Mouse (Mus musculus): Measurements from ENCODE around the gene Irak4. TPM values are rescaled to one million over a fixed set of nuclear protein-coding genes. Genes with fewer than 3 reads are reported as not detected.

Irak4 gene
- 11.6 and 12.9 TPM in 2 replicates for polyA plus RNA-seq (2015; fragmentation: Nextera tagmentation; extraction: Ambion mirVana)

- Histone ChIP-seq H3K27me3 (replicated peaks) (no peaks in the 10 kb centered on the region), H3K4me2 (peak within 1 kb of the TSS; percentile 85), H3K4me1 (no peaks in the 10 kb centered on the region), H3K27ac (peak within 1 kb of the TSS; percentile 89), H3K4me3 (replicated peaks) (peak within 1 kb of the TSS; percentile 61), H3K9me3 (no peaks in the 10 kb centered on the region), H3K36me3 (no peaks in the 10 kb centered on the region), H3K9ac (peak within 1 kb of the TSS; percentile 44)
- ATAC-seq (ENCODE audit: insufficient read depth, low FRiP score, low read depth), result peak; percentile 99
- under 1% methylated on average over 45 of the region's 45 CpGs for WGBS
Observed at GRCm38 (mm10) chr15:94543409-94544051, at the start of gene Irak4, which contains the start of gene Pus7l. Gene Irak4 (plus strand): TSS chr15:94543643. Gene Pus7l (minus strand): TSS chr15:94543547.

- Histone ChIP-seq H3K4me1 (no peaks in the 10 kb centered on the region), H3K9me3 (no peaks in the 10 kb centered on the region), H3K4me3 (replicated peaks) (no peak overlapping the region), H3K4me2 (no peak overlapping the region), H3K36me3 (no peaks in the 10 kb centered on the region), H3K9ac (no peak overlapping the region), H3K27ac (no peak overlapping the region), H3K27me3 (replicated peaks) (no peaks in the 10 kb centered on the region)
- 96% methylated on average over 1 of the region's 1 CpGs for WGBS
- no peak for ATAC-seq (ENCODE audit: insufficient read depth, low FRiP score, low read depth)
Observed at GRCm38 (mm10) chr15:94494445-94494844, 49.0 kb upstream of the Irak4 start.

- no peaks in the 10 kb centered on the region for H3K36me3 ChIP-seq
- 80% methylated on average over 10 of the region's 10 CpGs for WGBS
- H3K27ac ChIP-seq, result no peak overlapping the region
- no peak overlapping the region for H3K4me2 ChIP-seq
- H3K4me3 ChIP-seq (replicated peaks), result no peak overlapping the region
- H3K9ac ChIP-seq, result no peak overlapping the region
- H3K9me3 ChIP-seq, result no peaks in the 10 kb centered on the region
- H3K27me3 ChIP-seq (replicated peaks), result no peaks in the 10 kb centered on the region
- no peak for ATAC-seq (ENCODE audit: insufficient read depth, low FRiP score, low read depth)
- H3K4me1 ChIP-seq, result no peaks in the 10 kb centered on the region
Observed at GRCm38 (mm10) chr15:94495936-94496335, 47.5 kb upstream of the Irak4 start.

- no peak overlapping the region for H3K27ac ChIP-seq
- H3K9me3 ChIP-seq, result 0 out of 2 replicates have a peak, but pooled peaks cover 4% of the 10 kb centered on the region
- no peaks in the 10 kb centered on the region for H3K4me1 ChIP-seq
- H3K36me3 ChIP-seq, result no peaks in the 10 kb centered on the region
- H3K4me2 ChIP-seq, result no peak overlapping the region
- H3K4me3 ChIP-seq (replicated peaks), result no peak overlapping the region
- H3K9ac ChIP-seq, result no peak overlapping the region
- no peak for ATAC-seq (ENCODE audit: insufficient read depth, low FRiP score, low read depth)
- 77% methylated on average over 1 of the region's 1 CpGs for WGBS
- H3K27me3 ChIP-seq (replicated peaks), result no peaks in the 10 kb centered on the region
Observed at GRCm38 (mm10) chr15:94499260-94499659, 44.2 kb upstream of the Irak4 start.

- Histone ChIP-seq H3K4me2 (no peak overlapping the region), H3K27ac (no peak overlapping the region), H3K4me3 (replicated peaks) (no peak overlapping the region), H3K9me3 (0 out of 2 replicates have a peak, but pooled peaks cover 4% of the 10 kb centered on the region), H3K9ac (no peak overlapping the region), H3K36me3 (no peaks in the 10 kb centered on the region), H3K4me1 (no peaks in the 10 kb centered on the region), H3K27me3 (replicated peaks) (no peaks in the 10 kb centered on the region)
- 76% methylated on average over 12 of the region's 12 CpGs for WGBS
- no peak for ATAC-seq (ENCODE audit: insufficient read depth, low FRiP score, low read depth)
Observed at GRCm38 (mm10) chr15:94503451-94504215, 39.8 kb upstream of the Irak4 start.

GRCm38 (mm10) chr15:94517913-94518491, 25.4 kb upstream of the Irak4 start:
- Histone ChIP-seq H3K27me3 (replicated peaks) (no peaks in the 10 kb centered on the region), H3K9me3 (no peaks in the 10 kb centered on the region), H3K4me3 (replicated peaks) (no peak overlapping the region), H3K27ac (no peak overlapping the region), H3K9ac (no peak overlapping the region), H3K36me3 (no peaks in the 10 kb centered on the region), H3K4me2 (no peak overlapping the region), H3K4me1 (no peaks in the 10 kb centered on the region)
- 67% methylated on average over 16 of the region's 16 CpGs for WGBS
- ATAC-seq (ENCODE audit: insufficient read depth, low FRiP score, low read depth), result no peak

GRCm38 (mm10) chr15:94520205-94520900, 23.1 kb upstream of the Irak4 start:
- Histone ChIP-seq H3K9me3 (no peaks in the 10 kb centered on the region), H3K9ac (no peak overlapping the region), H3K27ac (no peak overlapping the region), H3K4me2 (no peak overlapping the region), H3K27me3 (replicated peaks) (no peaks in the 10 kb centered on the region), H3K36me3 (no peaks in the 10 kb centered on the region), H3K4me1 (no peaks in the 10 kb centered on the region), H3K4me3 (replicated peaks) (no peak overlapping the region)
- WGBS, result 35% methylated on average over 9 of the region's 9 CpGs
- no peak for ATAC-seq (ENCODE audit: insufficient read depth, low FRiP score, low read depth)

GRCm38 (mm10) chr15:94520959-94521358, 22.5 kb upstream of the Irak4 start:
- Histone ChIP-seq H3K27ac (no peak overlapping the region), H3K9ac (no peak overlapping the region), H3K9me3 (no peaks in the 10 kb centered on the region), H3K4me1 (no peaks in the 10 kb centered on the region), H3K4me3 (replicated peaks) (no peak overlapping the region), H3K36me3 (no peaks in the 10 kb centered on the region), H3K4me2 (no peak overlapping the region), H3K27me3 (replicated peaks) (no peaks in the 10 kb centered on the region)
- ATAC-seq (ENCODE audit: insufficient read depth, low FRiP score, low read depth), result no peak
- 77% methylated on average over 5 of the region's 5 CpGs for WGBS

- no peak overlapping the region for H3K4me3 ChIP-seq (replicated peaks)
- no peaks in the 10 kb centered on the region for H3K36me3 ChIP-seq
- no peak overlapping the region for H3K4me2 ChIP-seq
- WGBS, result 83% methylated on average over 28 of the region's 28 CpGs
- H3K27me3 ChIP-seq (replicated peaks), result no peaks in the 10 kb centered on the region
- no peaks in the 10 kb centered on the region for H3K4me1 ChIP-seq
- no peaks in the 10 kb centered on the region for H3K9me3 ChIP-seq
- H3K27ac ChIP-seq, result no peak overlapping the region
- no peak overlapping the region for H3K9ac ChIP-seq
- ATAC-seq (ENCODE audit: insufficient read depth, low FRiP score, low read depth), result no peak
Observed at GRCm38 (mm10) chr15:94523251-94523650, 20.2 kb upstream of the Irak4 start.

- WGBS, result 85% methylated on average over 12 of the region's 12 CpGs
- no peak overlapping the region for H3K4me2 ChIP-seq
- no peaks in the 10 kb centered on the region for H3K36me3 ChIP-seq
- H3K4me1 ChIP-seq, result no peaks in the 10 kb centered on the region
- no peak for ATAC-seq (ENCODE audit: insufficient read depth, low FRiP score, low read depth)
- no peak overlapping the region for H3K9ac ChIP-seq
- H3K4me3 ChIP-seq (replicated peaks), result no peak overlapping the region
- no peak overlapping the region for H3K27ac ChIP-seq
- no peaks in the 10 kb centered on the region for H3K9me3 ChIP-seq
- H3K27me3 ChIP-seq (replicated peaks), result no peaks in the 10 kb centered on the region
Observed at GRCm38 (mm10) chr15:94524956-94525355, 18.5 kb upstream of the Irak4 start.

- Histone ChIP-seq H3K9me3 (no peaks in the 10 kb centered on the region), H3K4me3 (replicated peaks) (no peak overlapping the region), H3K4me1 (no peaks in the 10 kb centered on the region), H3K27me3 (replicated peaks) (no peaks in the 10 kb centered on the region), H3K4me2 (no peak overlapping the region), H3K36me3 (no peaks in the 10 kb centered on the region), H3K9ac (no peak overlapping the region), H3K27ac (no peak overlapping the region)
- ATAC-seq (ENCODE audit: insufficient read depth, low FRiP score, low read depth), result no peak
- 73% methylated on average over 3 of the region's 3 CpGs for WGBS
Observed at GRCm38 (mm10) chr15:94530519-94530918, 12.9 kb upstream of the Irak4 start.
